Mouse (Mus musculus) heart, embryonic 12.5 days (tissue): ENCODE data around the gene Gphb5. TPM values are rescaled to one million over a fixed set of nuclear protein-coding genes. Genes with fewer than 3 reads are reported as not detected.

ENCODE experiments used
- ATAC-seq: fragments of 200-750 bp; cut with Nextera tagmentation; 2 replicates; pipeline ENCODE4 v1.8.0; 2017; ENCODE audit warnings: moderate TSS enrichment, moderate library complexity; ENCODE audit not compliant: insufficient number of reproducible peaks, low FRiP score
- H3K27ac ChIP-seq: fragments of 300-500 bp; sonication (generic); 2 replicates; pipeline ENCODE4 v1.5.1; 2016; ENCODE audit warnings: mild to moderate bottlenecking, moderate library complexity; ENCODE audit not compliant: poor library complexity, severe bottlenecking
- H3K27me3 ChIP-seq: fragments of 300-500 bp; sonication (generic); replicated peaks from 2 replicates; pipeline ENCODE4 v1.6.1; 2016; ENCODE audit warnings: mild to moderate bottlenecking, moderate library complexity
- H3K36me3 ChIP-seq: fragments of 300-500 bp; sonication (generic); 2 replicates; pipeline ENCODE4 v1.6.1; 2016; ENCODE audit warnings: mild to moderate bottlenecking, moderate library complexity
- H3K4me1 ChIP-seq: fragments of 300-500 bp; sonication (generic); replicated peaks from 2 replicates; pipeline ENCODE4 v1.6.1; 2016; ENCODE audit warnings: mild to moderate bottlenecking
- H3K4me2 ChIP-seq: fragments of 300-500 bp; sonication (generic); 2 replicates; pipeline ENCODE4 v1.6.1; 2016; ENCODE audit warnings: mild to moderate bottlenecking, moderate library complexity
- H3K4me3 ChIP-seq: fragments of 300-500 bp; sonication (generic); 2 replicates; pipeline ENCODE4 v1.5.1; 2016; ENCODE audit warnings: mild to moderate bottlenecking
- H3K9ac ChIP-seq: fragments of 300-500 bp; sonication (generic); 2 replicates; pipeline ENCODE4 v1.6.1; 2016; ENCODE audit warnings: mild to moderate bottlenecking, moderate library complexity
- H3K9me3 ChIP-seq: fragments of 300-500 bp; sonication (generic); replicated peaks from 2 replicates; pipeline ENCODE4 v1.6.1; 2016; ENCODE audit warnings: mild to moderate bottlenecking, moderate library complexity
- WGBS: fragments of 180-500 bp; shearing (Covaris S2); methylation state at CpG from one replicate; pipeline ENCODE4 v1.1.7; 2016; 5-methylcytosine and 5-hydroxymethylcytosine counted together
- polyA plus RNA-seq: library from polyadenylated mRNA; unstranded; fragments of >200 nt; fragmentation: Nextera tagmentation; extraction: Ambion mirVana; gene quantifications from 2 replicates; pipeline ENCODE4 v1.2.1, GENCODE M21; 2016

The Gphb5 gene
- polyA plus RNA-seq: not detected in 2 replicates

DNA sequence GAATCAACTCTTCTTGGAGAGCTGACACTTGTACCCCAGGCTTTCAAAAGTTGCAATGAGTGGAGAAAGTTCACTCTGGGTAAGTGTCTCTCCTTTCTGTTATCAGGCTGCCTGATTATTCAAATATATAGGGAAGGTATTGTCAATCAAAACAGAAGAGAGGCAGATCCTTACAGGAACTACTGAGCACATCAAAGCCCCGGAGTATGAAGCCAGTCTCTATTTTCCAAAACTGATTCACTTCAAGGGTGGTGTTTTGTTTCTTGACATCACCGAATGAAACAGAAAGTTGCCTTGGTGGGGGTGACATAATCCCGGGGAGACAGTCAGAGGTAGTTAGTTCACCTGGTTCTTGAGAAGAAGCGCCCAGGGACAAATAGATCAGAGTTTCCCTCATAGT, at the start of gene Gphb5:
Gphb5 (minus strand) TSS at position 101 of the 400 bp plus-strand sequence.
- H3K36me3 ChIP-seq: no peaks in the 10 kb centered on the region
- H3K9me3 ChIP-seq: no peaks in the 10 kb centered on the region
- H3K4me3 ChIP-seq: no peak within 1 kb of the TSS
- H3K27me3 ChIP-seq: no peaks in the 10 kb centered on the region
- WGBS: 81% methylated on average over 4 of the region's 4 CpGs
- no peak within 1 kb of the TSS for H3K4me2 ChIP-seq
- no peaks in the 10 kb centered on the region for H3K4me1 ChIP-seq
- ATAC-seq: no peak
- H3K27ac ChIP-seq: no peak within 1 kb of the TSS
- H3K9ac ChIP-seq: no peak within 1 kb of the TSS

DNA sequence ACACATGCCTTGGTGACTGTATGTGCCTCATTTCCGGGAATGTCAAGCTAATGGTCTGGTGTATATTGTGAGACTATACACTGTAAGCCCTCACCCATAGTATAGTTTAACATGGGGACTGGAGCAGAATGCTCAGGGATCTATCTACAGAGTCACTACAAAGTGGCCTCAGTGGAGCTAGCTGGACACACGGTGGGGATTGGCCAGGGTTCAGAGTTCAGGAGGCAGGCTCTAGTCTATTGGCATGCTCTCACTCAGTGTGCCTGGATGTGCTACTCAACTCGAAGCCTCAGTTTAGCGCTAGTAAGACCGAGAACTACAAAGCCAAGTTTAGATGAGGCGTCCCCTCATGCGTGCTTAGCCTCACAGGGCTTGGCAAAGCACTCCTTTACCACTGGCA, 49.6 kb upstream of the Gphb5 start:
- Histone ChIP-seq H3K36me3 (peaks cover 54% of the 10 kb centered on the region), H3K4me3 (no peak overlapping the region), H3K27ac (no peak overlapping the region), H3K9me3 (no peaks in the 10 kb centered on the region), H3K4me1 (peaks cover 4% of the 10 kb centered on the region; the same call in 1 of the 2 replicates), H3K9ac (no peak overlapping the region), H3K27me3 (no peaks in the 10 kb centered on the region), H3K4me2 (no peak overlapping the region)
- ATAC-seq: no peak
- WGBS: 89% methylated on average over 7 of the region's 7 CpGs

DNA sequence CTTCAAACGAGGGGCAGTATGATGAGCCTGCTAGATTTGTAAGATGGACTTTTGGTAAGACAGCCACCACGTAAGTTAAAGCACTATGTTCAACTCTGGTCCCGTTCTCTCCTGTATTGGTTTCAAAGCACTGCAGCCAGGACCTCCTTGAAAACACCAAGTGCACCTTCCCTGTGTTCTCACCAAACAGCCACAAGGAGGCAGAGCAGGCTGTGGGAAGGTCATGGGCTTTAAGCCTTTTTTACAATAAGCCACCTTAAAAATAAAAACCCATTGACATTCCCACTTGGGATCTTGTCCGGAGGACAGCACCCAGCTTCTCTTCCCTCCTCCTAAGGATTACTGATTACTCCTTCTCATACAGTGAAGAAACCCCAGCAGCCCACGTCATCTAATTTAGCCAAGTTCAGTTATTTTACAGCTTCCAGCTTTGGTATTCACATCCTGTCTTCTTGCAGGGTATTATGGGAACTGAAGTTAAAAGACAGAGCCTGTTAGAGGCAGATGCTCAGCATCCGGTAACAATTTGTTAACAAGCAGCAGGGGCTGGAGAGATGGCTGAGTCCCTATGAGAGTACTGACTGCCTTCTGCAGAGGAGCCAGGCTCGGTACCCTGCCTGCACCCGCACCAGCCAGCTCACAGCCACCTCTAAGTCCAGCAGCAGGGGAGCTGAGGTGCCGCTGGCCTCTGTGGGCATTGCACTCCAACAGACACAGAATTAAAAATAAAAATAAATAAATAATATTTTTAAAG, 47.6 kb upstream of the Gphb5 start:
- H3K9me3 ChIP-seq: no peaks in the 10 kb centered on the region
- H3K36me3 ChIP-seq: peaks cover 68% of the 10 kb centered on the region
- no peak overlapping the region for H3K9ac ChIP-seq
- H3K4me1 ChIP-seq: peaks cover 7% of the 10 kb centered on the region
- no peak overlapping the region for H3K27ac ChIP-seq
- WGBS: 82% methylated on average over 9 of the region's 9 CpGs
- H3K27me3 ChIP-seq: no peaks in the 10 kb centered on the region
- no peak overlapping the region for H3K4me2 ChIP-seq
- no peak overlapping the region for H3K4me3 ChIP-seq
- ATAC-seq: no peak

DNA sequence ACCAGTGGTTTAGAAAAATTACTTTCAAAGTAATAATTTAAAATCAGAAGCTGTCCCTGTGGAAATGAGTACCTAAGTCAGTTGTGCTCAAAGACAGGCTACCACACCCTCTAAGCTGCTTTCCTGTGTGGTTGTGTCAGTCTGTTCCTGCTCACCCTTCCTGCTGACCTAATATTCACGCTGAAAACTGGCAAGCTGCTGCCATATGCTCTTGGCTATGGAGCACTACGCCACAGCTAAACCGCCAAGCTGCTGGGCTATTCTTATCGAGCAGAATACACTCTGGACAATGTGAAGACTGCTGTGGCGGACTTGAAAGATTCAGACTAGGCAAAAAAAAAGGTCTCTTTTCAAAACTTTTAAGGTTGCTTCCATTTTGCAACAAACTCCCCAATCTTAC, 44.0 kb upstream of the Gphb5 start:
- ATAC-seq: no peak
- no peak overlapping the region for H3K4me2 ChIP-seq
- no peak overlapping the region for H3K4me3 ChIP-seq
- no peak overlapping the region for H3K9ac ChIP-seq
- 87% methylated on average over 5 of the region's 5 CpGs for WGBS
- 0 out of 2 replicates have a peak overlapping the region, but pooled peaks have one; percentile 36 for H3K27ac ChIP-seq
- H3K9me3 ChIP-seq: no peaks in the 10 kb centered on the region
- H3K27me3 ChIP-seq: no peaks in the 10 kb centered on the region
- peaks cover 7% of the 10 kb centered on the region for H3K4me1 ChIP-seq
- H3K36me3 ChIP-seq: peaks cover 70% of the 10 kb centered on the region

DNA sequence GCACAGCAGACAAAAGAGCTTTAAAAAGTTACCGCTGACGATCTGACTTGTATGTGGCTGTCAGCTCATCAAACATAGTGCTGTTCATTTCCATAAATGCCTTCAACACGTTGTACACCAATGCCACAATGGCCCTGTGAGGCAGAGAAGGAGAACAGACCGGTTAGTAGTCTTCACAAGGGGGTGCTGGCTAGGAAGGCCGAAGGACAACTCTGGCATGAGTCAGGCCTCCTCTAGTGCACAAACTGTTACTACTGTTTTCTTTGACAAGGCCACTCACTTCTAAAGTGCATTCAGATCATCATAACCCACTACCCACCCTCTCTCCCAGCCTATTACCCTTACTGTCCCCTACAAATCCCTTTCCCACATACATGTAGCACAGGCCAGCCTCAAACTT, 43.1 kb upstream of the Gphb5 start:
- H3K9me3 ChIP-seq: no peaks in the 10 kb centered on the region
- no peak overlapping the region for H3K9ac ChIP-seq
- peaks cover 64% of the 10 kb centered on the region for H3K36me3 ChIP-seq
- H3K4me2 ChIP-seq: no peak overlapping the region
- H3K27me3 ChIP-seq: no peaks in the 10 kb centered on the region
- H3K4me3 ChIP-seq: no peak overlapping the region
- no peak overlapping the region for H3K27ac ChIP-seq
- WGBS: 91% methylated on average over 5 of the region's 5 CpGs
- ATAC-seq: no peak
- peaks cover 7% of the 10 kb centered on the region for H3K4me1 ChIP-seq

DNA sequence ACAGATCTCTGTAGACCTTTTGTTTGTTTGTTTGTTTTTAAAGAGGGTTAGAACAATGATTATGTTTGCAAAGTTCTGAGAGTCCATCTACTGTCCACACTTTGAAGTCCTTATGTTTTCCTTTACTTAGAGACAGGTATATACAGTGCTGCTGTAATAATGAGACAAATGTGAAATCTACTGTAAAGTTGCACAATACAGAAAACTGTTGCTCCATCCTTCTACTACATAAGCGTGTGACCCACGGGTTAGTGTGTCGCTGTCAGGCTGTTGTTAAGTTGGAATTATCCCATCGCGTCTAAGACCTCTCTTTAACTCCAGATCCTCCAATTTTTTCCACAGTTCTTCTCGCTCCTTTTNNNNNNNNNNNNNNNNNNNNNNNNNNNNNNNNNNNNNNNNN, 36.9 kb upstream of the Gphb5 start:
- H3K27me3 ChIP-seq: no peaks in the 10 kb centered on the region
- no peak overlapping the region for H3K9ac ChIP-seq
- H3K4me1 ChIP-seq: 0 out of 2 replicates have a peak, but pooled peaks cover 6% of the 10 kb centered on the region
- peaks cover 34% of the 10 kb centered on the region for H3K36me3 ChIP-seq
- H3K4me2 ChIP-seq: no peak overlapping the region
- no peak overlapping the region for H3K27ac ChIP-seq
- 93% methylated on average over 6 of the region's 6 CpGs for WGBS
- no peaks in the 10 kb centered on the region for H3K9me3 ChIP-seq
- no peak overlapping the region for H3K4me3 ChIP-seq
- no peak for ATAC-seq

DNA sequence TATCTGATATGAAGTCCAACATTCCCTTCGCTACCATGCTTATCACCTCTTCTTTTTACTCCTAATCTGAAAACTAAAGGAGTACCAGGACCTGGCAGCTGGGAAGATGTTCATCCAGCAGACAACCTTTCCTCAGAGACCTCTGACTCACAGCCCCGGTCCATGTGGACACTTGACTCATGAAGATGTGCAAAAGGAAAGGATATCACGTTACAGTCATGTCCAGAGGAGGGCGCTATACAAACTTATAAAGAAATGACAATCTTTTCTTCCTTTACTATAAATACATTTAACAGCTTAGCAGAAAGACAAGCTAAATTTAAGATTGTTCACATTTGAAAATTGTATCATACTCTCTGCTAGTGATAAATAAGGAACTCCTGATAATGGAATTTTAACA, 36.4 kb upstream of the Gphb5 start:
- WGBS: 72% methylated on average over 4 of the region's 4 CpGs
- peaks cover 30% of the 10 kb centered on the region for H3K36me3 ChIP-seq
- H3K27me3 ChIP-seq: no peaks in the 10 kb centered on the region
- no peak overlapping the region for H3K9ac ChIP-seq
- H3K4me2 ChIP-seq: no peak overlapping the region
- ATAC-seq: no peak
- no peak overlapping the region for H3K4me3 ChIP-seq
- no peaks in the 10 kb centered on the region for H3K9me3 ChIP-seq
- H3K4me1 ChIP-seq: 0 out of 2 replicates have a peak, but pooled peaks cover 6% of the 10 kb centered on the region
- H3K27ac ChIP-seq: no peak overlapping the region

DNA sequence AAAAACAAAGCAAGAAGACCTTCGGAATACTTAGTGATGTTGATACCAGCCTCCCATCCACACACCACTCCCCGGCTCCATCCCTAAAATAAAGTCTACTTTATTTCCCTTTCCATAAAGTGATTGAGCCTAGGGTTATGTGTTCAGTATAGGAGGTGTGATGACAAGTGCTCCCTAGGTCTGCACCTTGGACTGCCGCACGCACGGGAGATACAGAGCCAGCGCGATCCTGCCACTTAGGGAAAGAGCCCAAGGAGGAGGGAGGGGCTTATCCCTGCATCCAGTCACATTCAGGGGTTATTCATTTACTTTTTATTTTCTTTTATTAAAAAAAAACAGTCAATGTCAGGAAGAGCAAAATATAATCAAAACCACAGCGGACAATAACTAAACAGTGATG, 34.0 kb upstream of the Gphb5 start:
- Histone ChIP-seq H3K9me3 (no peaks in the 10 kb centered on the region), H3K4me2 (no peak overlapping the region), H3K27ac (no peak overlapping the region), H3K4me1 (0 out of 2 replicates have a peak, but pooled peaks cover 6% of the 10 kb centered on the region), H3K9ac (no peak overlapping the region), H3K4me3 (no peak overlapping the region), H3K36me3 (peaks cover 22% of the 10 kb centered on the region), H3K27me3 (no peaks in the 10 kb centered on the region)
- no peak for ATAC-seq
- 83% methylated on average over 8 of the region's 8 CpGs for WGBS

DNA sequence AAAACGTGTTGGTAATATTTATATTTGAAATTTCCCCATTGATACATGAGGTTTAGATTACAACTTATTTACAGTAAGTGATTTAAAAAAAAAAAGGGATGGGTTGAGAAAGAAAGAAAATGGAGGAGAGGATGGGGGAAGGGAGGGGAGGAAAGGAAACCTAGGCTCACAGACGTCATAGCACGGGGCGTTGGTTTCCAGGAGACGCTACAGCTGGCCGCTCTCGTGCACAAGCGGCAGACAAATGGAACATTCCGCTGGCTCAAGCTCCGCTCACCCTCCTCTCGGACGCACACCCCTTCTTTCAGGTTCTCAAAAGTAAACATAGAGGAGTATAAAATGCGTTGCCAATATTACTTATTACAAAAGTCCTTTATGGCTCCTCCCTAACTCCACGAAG, 33.4 kb upstream of the Gphb5 start:
- Histone ChIP-seq H3K27ac (no peak overlapping the region), H3K4me2 (no peak overlapping the region), H3K27me3 (no peaks in the 10 kb centered on the region), H3K4me1 (0 out of 2 replicates have a peak, but pooled peaks cover 6% of the 10 kb centered on the region), H3K36me3 (peaks cover 22% of the 10 kb centered on the region), H3K4me3 (no peak overlapping the region), H3K9ac (no peak overlapping the region), H3K9me3 (no peaks in the 10 kb centered on the region)
- no peak for ATAC-seq
- 77% methylated on average over 14 of the region's 14 CpGs for WGBS

DNA sequence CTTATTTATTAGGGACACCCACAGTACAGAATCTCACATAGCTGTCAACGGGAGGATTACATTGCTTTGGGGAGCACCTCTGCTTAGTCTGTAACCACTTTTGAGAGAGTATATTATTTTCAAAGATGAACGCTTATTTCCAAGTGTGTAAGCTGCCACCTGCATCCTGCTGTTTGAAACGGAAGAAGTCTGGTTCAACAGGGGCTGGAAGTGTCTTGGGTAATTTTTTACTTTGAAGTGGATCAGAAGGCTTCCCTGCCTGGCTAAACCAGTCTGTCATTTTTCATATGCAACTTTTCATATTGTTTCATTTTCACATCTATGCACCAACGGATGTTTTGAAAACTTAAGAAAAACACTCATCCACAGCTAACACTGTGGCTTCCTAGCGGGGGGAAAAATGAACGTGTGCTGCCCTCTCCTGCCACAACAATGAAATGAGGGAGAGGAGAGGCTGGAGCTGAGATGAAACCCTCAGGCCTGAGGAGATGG, 32.9 kb upstream of the Gphb5 start:
- H3K9me3 ChIP-seq: no peaks in the 10 kb centered on the region
- H3K9ac ChIP-seq: no peak overlapping the region
- 69% methylated on average over 6 of the region's 6 CpGs for WGBS
- H3K4me1 ChIP-seq: peaks cover 8% of the 10 kb centered on the region; the same call in 1 of the 2 replicates
- H3K27ac ChIP-seq: no peak overlapping the region
- no peaks in the 10 kb centered on the region for H3K27me3 ChIP-seq
- H3K4me3 ChIP-seq: no peak overlapping the region
- peaks cover 20% of the 10 kb centered on the region for H3K36me3 ChIP-seq
- no peak for ATAC-seq
- no peak overlapping the region for H3K4me2 ChIP-seq

DNA sequence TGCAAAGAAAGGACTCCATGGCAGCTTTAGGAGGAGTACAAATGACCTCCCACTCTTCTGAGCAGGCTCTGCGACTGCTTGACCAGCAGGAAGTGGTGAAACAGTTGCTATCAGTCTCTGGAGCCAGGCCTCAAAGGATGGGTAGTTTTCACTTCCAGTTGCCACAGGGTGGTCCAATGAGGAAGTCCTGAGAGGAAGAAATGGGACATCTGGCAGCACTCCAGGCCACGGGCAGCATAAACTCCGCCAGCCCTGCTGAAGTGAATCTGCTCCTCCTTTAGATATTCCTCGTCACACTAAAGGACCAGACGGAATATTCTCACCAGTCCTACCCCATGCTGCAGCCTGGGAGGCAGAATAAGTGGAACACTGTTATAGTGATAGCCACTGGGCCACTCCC, 32.3 kb upstream of the Gphb5 start:
- ATAC-seq: no peak
- no peak overlapping the region for H3K27ac ChIP-seq
- WGBS: 64% methylated on average over 5 of the region's 5 CpGs

More for the DNA sequence above, 32.3 kb upstream of the Gphb5 start:
- Histone ChIP-seq H3K27me3 (no peaks in the 10 kb centered on the region), H3K4me3 (no peak overlapping the region), H3K36me3 (peaks cover 20% of the 10 kb centered on the region), H3K9ac (no peak overlapping the region), H3K4me1 (peaks cover 14% of the 10 kb centered on the region), H3K9me3 (no peaks in the 10 kb centered on the region), H3K4me2 (no peak overlapping the region)
